Mouse (Mus musculus): ENCODE measurements at regions not wholly inside any gene's neighbourhood (a gene's known extent, or its start where the extent isn't known, plus 50 kb on each side); places are given as distances from the start of the nearest gene placed in this dataset.
A peak's percentile ranks its signal among the peaks of the same experiment; 100 is the strongest.

GRCm38 (mm10) chr17:44364494-44364893 lies 176.1 kb downstream of the Clic5 start:
- DNase-seq (no peak), ATAC-seq (ENCODE audit: low FRiP score, low TSS enrichment) (no peak)
- Histone ChIP-seq H3K4me3 (replicated peaks; ENCODE audit: low read depth, low read length) (no peak overlapping the region), H3K27me3 (ENCODE audit: control insufficient read depth, insufficient read depth, low read length) (no peaks in the 10 kb centered on the region), H3K27ac (replicated peaks; ENCODE audit: low read depth, low read length) (no peak overlapping the region), H3K9ac (replicated peaks; ENCODE audit: low read length) (no peak overlapping the region), H3K4me1 (ENCODE audit: control insufficient read depth, insufficient read depth, low read length) (no peaks in the 10 kb centered on the region), H3K4me2 (ENCODE audit: low read length) (no peak overlapping the region), H3K36me3 (ENCODE audit: control insufficient read depth, insufficient read depth, low read length) (no peaks in the 10 kb centered on the region), H3K9me3 (ENCODE audit: control insufficient read depth, low read length) (no peaks in the 10 kb centered on the region)
- WGBS = 94% methylated on average over 6 of the region's 6 CpGs

GRCm38 (mm10) chr17:44366438-44366837 lies 178.1 kb downstream of the Clic5 start:
- Histone ChIP-seq H3K36me3 (ENCODE audit: control insufficient read depth, insufficient read depth, low read length) (no peaks in the 10 kb centered on the region), H3K4me3 (replicated peaks; ENCODE audit: low read depth, low read length) (no peak overlapping the region), H3K27me3 (ENCODE audit: control insufficient read depth, insufficient read depth, low read length) (no peaks in the 10 kb centered on the region), H3K9me3 (ENCODE audit: control insufficient read depth, low read length) (0 out of 2 replicates have a peak, but pooled peaks cover 3% of the 10 kb centered on the region), H3K9ac (replicated peaks; ENCODE audit: low read length) (no peak overlapping the region), H3K4me1 (ENCODE audit: control insufficient read depth, insufficient read depth, low read length) (no peaks in the 10 kb centered on the region), H3K27ac (replicated peaks; ENCODE audit: low read depth, low read length) (no peak overlapping the region), H3K4me2 (ENCODE audit: low read length) (no peak overlapping the region)
- WGBS = 88% methylated on average over 8 of the region's 8 CpGs
- no peak for DNase-seq
- ATAC-seq (ENCODE audit: low FRiP score, low TSS enrichment) = no peak

- WGBS = 61% methylated on average over 5 of the region's 5 CpGs
Measured at GRCm38 (mm10) chr17:44367561-44367960, 179.2 kb downstream of the Clic5 start.

GRCm38 (mm10) chr17:44370966-44371465 lies 182.6 kb downstream of the Clic5 start:
- Histone ChIP-seq H3K4me1 (ENCODE audit: control insufficient read depth, insufficient read depth, low read length) (no peaks in the 10 kb centered on the region), H3K9ac (replicated peaks; ENCODE audit: low read length) (no peak overlapping the region), H3K36me3 (ENCODE audit: control insufficient read depth, insufficient read depth, low read length) (no peaks in the 10 kb centered on the region), H3K4me2 (ENCODE audit: low read length) (no peak overlapping the region), H3K9me3 (ENCODE audit: control insufficient read depth, low read length) (0 out of 2 replicates have a peak, but pooled peaks cover 3% of the 10 kb centered on the region), H3K27ac (replicated peaks; ENCODE audit: low read depth, low read length) (no peak overlapping the region), H3K27me3 (ENCODE audit: control insufficient read depth, insufficient read depth, low read length) (no peaks in the 10 kb centered on the region), H3K4me3 (replicated peaks; ENCODE audit: low read depth, low read length) (no peak overlapping the region)
- ATAC-seq (ENCODE audit: low FRiP score, low TSS enrichment) (no peak), DNase-seq (no peak)
- WGBS = 92% methylated on average over 3 of the region's 3 CpGs

More at GRCm38 (mm10) chr17:44367561-44367960, 179.2 kb downstream of the Clic5 start:
- Histone ChIP-seq H3K4me3 (replicated peaks; ENCODE audit: low read depth, low read length) (no peak overlapping the region), H3K36me3 (ENCODE audit: control insufficient read depth, insufficient read depth, low read length) (no peaks in the 10 kb centered on the region), H3K9ac (replicated peaks; ENCODE audit: low read length) (no peak overlapping the region), H3K27ac (replicated peaks; ENCODE audit: low read depth, low read length) (no peak overlapping the region), H3K4me1 (ENCODE audit: control insufficient read depth, insufficient read depth, low read length) (no peaks in the 10 kb centered on the region), H3K9me3 (ENCODE audit: control insufficient read depth, low read length) (0 out of 2 replicates have a peak, but pooled peaks cover 3% of the 10 kb centered on the region), H3K27me3 (ENCODE audit: control insufficient read depth, insufficient read depth, low read length) (no peaks in the 10 kb centered on the region), H3K4me2 (ENCODE audit: low read length) (no peak overlapping the region)
- no peak for DNase-seq
- no peak for ATAC-seq (ENCODE audit: low FRiP score, low TSS enrichment)

- 66% methylated on average over 3 of the region's 3 CpGs for WGBS
- no peaks in the 10 kb centered on the region for H3K36me3 ChIP-seq (ENCODE audit: control insufficient read depth, insufficient read depth, low read length)
- H3K9ac ChIP-seq (replicated peaks; ENCODE audit: low read length) = no peak overlapping the region
- ATAC-seq (ENCODE audit: low FRiP score, low TSS enrichment) (no peak), DNase-seq (no peak)
- no peak overlapping the region for H3K27ac ChIP-seq (replicated peaks; ENCODE audit: low read depth, low read length)
- no peaks in the 10 kb centered on the region for H3K27me3 ChIP-seq (ENCODE audit: control insufficient read depth, insufficient read depth, low read length)
- H3K4me2 ChIP-seq (ENCODE audit: low read length) = no peak overlapping the region
- no peak overlapping the region for H3K4me3 ChIP-seq (replicated peaks; ENCODE audit: low read depth, low read length)
- 0 out of 2 replicates have a peak, but pooled peaks cover 3% of the 10 kb centered on the region for H3K9me3 ChIP-seq (ENCODE audit: control insufficient read depth, low read length)
- H3K4me1 ChIP-seq (ENCODE audit: control insufficient read depth, insufficient read depth, low read length) = no peaks in the 10 kb centered on the region
Measured at GRCm38 (mm10) chr17:44371620-44372019, 183.2 kb downstream of the Clic5 start.

GRCm38 (mm10) chr17:44373744-44374456 lies 185.5 kb downstream of the Clic5 start:
- WGBS = 92% methylated on average over 8 of the region's 8 CpGs
- 0 out of 2 replicates have a peak, but pooled peaks cover 3% of the 10 kb centered on the region for H3K9me3 ChIP-seq (ENCODE audit: control insufficient read depth, low read length)
- H3K9ac ChIP-seq (replicated peaks; ENCODE audit: low read length) = no peak overlapping the region
- no peaks in the 10 kb centered on the region for H3K4me1 ChIP-seq (ENCODE audit: control insufficient read depth, insufficient read depth, low read length)
- no peak overlapping the region for H3K4me2 ChIP-seq (ENCODE audit: low read length)
- ATAC-seq (ENCODE audit: low FRiP score, low TSS enrichment) = no peak
- H3K36me3 ChIP-seq (ENCODE audit: control insufficient read depth, insufficient read depth, low read length) = no peaks in the 10 kb centered on the region
- no peak overlapping the region for H3K27ac ChIP-seq (replicated peaks; ENCODE audit: low read depth, low read length)
- DNase-seq = no peak
- H3K27me3 ChIP-seq (ENCODE audit: control insufficient read depth, insufficient read depth, low read length) = no peaks in the 10 kb centered on the region
- no peak overlapping the region for H3K4me3 ChIP-seq (replicated peaks; ENCODE audit: low read depth, low read length)

GRCm38 (mm10) chr17:44378391-44378790 lies 190.0 kb downstream of the Clic5 start:
- H3K4me1 ChIP-seq (ENCODE audit: control insufficient read depth, insufficient read depth, low read length) = no peaks in the 10 kb centered on the region
- DNase-seq (no peak), ATAC-seq (ENCODE audit: low FRiP score, low TSS enrichment) (no peak)
- no peak overlapping the region for H3K9ac ChIP-seq (replicated peaks; ENCODE audit: low read length)
- no peaks in the 10 kb centered on the region for H3K27me3 ChIP-seq (ENCODE audit: control insufficient read depth, insufficient read depth, low read length)
- H3K4me3 ChIP-seq (replicated peaks; ENCODE audit: low read depth, low read length) = no peak overlapping the region
- no peaks in the 10 kb centered on the region for H3K9me3 ChIP-seq (ENCODE audit: control insufficient read depth, low read length)
- no peak overlapping the region for H3K4me2 ChIP-seq (ENCODE audit: low read length)
- 86% methylated on average over 7 of the region's 7 CpGs for WGBS
- H3K36me3 ChIP-seq (ENCODE audit: control insufficient read depth, insufficient read depth, low read length) = no peaks in the 10 kb centered on the region
- H3K27ac ChIP-seq (replicated peaks; ENCODE audit: low read depth, low read length) = no peak overlapping the region

- H3K4me2 ChIP-seq (ENCODE audit: low read length) = no peak overlapping the region
- no peak overlapping the region for H3K27ac ChIP-seq (replicated peaks; ENCODE audit: low read depth, low read length)
- ATAC-seq (ENCODE audit: low FRiP score, low TSS enrichment) (no peak), DNase-seq (no peak)
- no peak overlapping the region for H3K9ac ChIP-seq (replicated peaks; ENCODE audit: low read length)
- H3K4me1 ChIP-seq (ENCODE audit: control insufficient read depth, insufficient read depth, low read length) = no peaks in the 10 kb centered on the region
- no peak overlapping the region for H3K4me3 ChIP-seq (replicated peaks; ENCODE audit: low read depth, low read length)
- H3K36me3 ChIP-seq (ENCODE audit: control insufficient read depth, insufficient read depth, low read length) = no peaks in the 10 kb centered on the region
- no peaks in the 10 kb centered on the region for H3K27me3 ChIP-seq (ENCODE audit: control insufficient read depth, insufficient read depth, low read length)
- no peaks in the 10 kb centered on the region for H3K9me3 ChIP-seq (ENCODE audit: control insufficient read depth, low read length)
- 91% methylated on average over 2 of the region's 2 CpGs for WGBS
Measured at GRCm38 (mm10) chr17:44388916-44389315, 200.5 kb downstream of the Clic5 start.

GRCm38 (mm10) chr17:44397829-44398228 lies 209.4 kb downstream of the Clic5 start:
- H3K36me3 ChIP-seq (ENCODE audit: control insufficient read depth, insufficient read depth, low read length) = no peaks in the 10 kb centered on the region
- no peak for ATAC-seq (ENCODE audit: low FRiP score, low TSS enrichment)
- no peak overlapping the region for H3K4me3 ChIP-seq (replicated peaks; ENCODE audit: low read depth, low read length)
- no peaks in the 10 kb centered on the region for H3K27me3 ChIP-seq (ENCODE audit: control insufficient read depth, insufficient read depth, low read length)
- H3K4me1 ChIP-seq (ENCODE audit: control insufficient read depth, insufficient read depth, low read length) = no peaks in the 10 kb centered on the region
- 18% methylated on average over 5 of the region's 5 CpGs for whole genome bisulfite sequencing
- H3K27ac ChIP-seq (replicated peaks; ENCODE audit: low read depth, low read length) = no peak overlapping the region
- peak; percentile 31 for DNase-seq
- no peak overlapping the region for H3K9ac ChIP-seq (replicated peaks; ENCODE audit: low read length)
- no peaks in the 10 kb centered on the region for H3K9me3 ChIP-seq (ENCODE audit: control insufficient read depth, low read length)
- H3K4me2 ChIP-seq (ENCODE audit: low read length) = no peak overlapping the region

Measured in midbrain, embryonic 14.5 days (tissue).